Mouse (Mus musculus) heart, adult 9 months (tissue): ENCODE measurements around the gene Bcl2l1.
A peak's percentile ranks its signal among the peaks of the same experiment; 100 is the strongest.

ENCODE experiments used
- DNase-seq, 2 experiments: peaks; one replicate each; pipeline ENCODE4 v3.0.0; 2022; ENCODE audit warnings: low spot score in 2 of 2

Gene Bcl2l1

GRCm38 (mm10) chr2:152824438-152825167, 6.9 kb downstream of the Bcl2l1 start:
- DNase-seq = no peak

GRCm38 (mm10) chr2:152823770-152824169, 7.8 kb downstream of the Bcl2l1 start:
- no peak for DNase-seq

GRCm38 (mm10) chr2:152821566-152821965, 10.0 kb downstream of the Bcl2l1 start:
- DNase-seq = no peak

- DNase-seq = peak; percentile 88 to 93
These were observed 10.5 kb downstream of the Bcl2l1 start for GRCm38 (mm10) chr2:152821023-152821422.

- peak; percentile 87 to 95 for DNase-seq
These were observed 11.2 kb downstream of the Bcl2l1 start for GRCm38 (mm10) chr2:152820369-152820768.

- DNase-seq = peak in 1 of 2 experiments; percentile 63
These were observed 11.6 kb downstream of the Bcl2l1 start for GRCm38 (mm10) chr2:152819926-152820325.

- DNase-seq = no peak
These were observed 12.4 kb downstream of the Bcl2l1 start for GRCm38 (mm10) chr2:152819097-152819624.

GRCm38 (mm10) chr2:152818679-152819078, 12.8 kb downstream of the Bcl2l1 start:
- no peak for DNase-seq

- DNase-seq = peak in 1 of 2 experiments; percentile 46
These were observed 13.8 kb downstream of the Bcl2l1 start for GRCm38 (mm10) chr2:152817596-152818291.

- DNase-seq = no peak
These were observed 14.7 kb downstream of the Bcl2l1 start for GRCm38 (mm10) chr2:152816657-152817348.

- DNase-seq = no peak
These were observed 15.5 kb downstream of the Bcl2l1 start for GRCm38 (mm10) chr2:152815879-152816656.

- DNase-seq = no peak
These were observed 17.2 kb downstream of the Bcl2l1 start for GRCm38 (mm10) chr2:152814213-152814874.

- no peak for DNase-seq
These were observed 18.3 kb downstream of the Bcl2l1 start for GRCm38 (mm10) chr2:152813232-152813631.

GRCm38 (mm10) chr2:152811336-152812165, 20.0 kb downstream of the Bcl2l1 start:
- DNase-seq = no peak

- peak; percentile 53 to 65 for DNase-seq
These were observed 21.2 kb downstream of the Bcl2l1 start for GRCm38 (mm10) chr2:152810158-152810941.

- DNase-seq = no peak
These were observed 23.4 kb downstream of the Bcl2l1 start for GRCm38 (mm10) chr2:152808178-152808577.

GRCm38 (mm10) chr2:152806037-152806436, 25.5 kb downstream of the Bcl2l1 start:
- DNase-seq = peak; percentile 85

GRCm38 (mm10) chr2:152805111-152805490, 26.4 kb downstream of the Bcl2l1 start:
- no peak for DNase-seq

- DNase-seq = no peak
These were observed 27.0 kb downstream of the Bcl2l1 start for GRCm38 (mm10) chr2:152804408-152805110.
